Comparison of ENCODE assay signal across 11 mouse cellular contexts in the genomic region with DNA sequence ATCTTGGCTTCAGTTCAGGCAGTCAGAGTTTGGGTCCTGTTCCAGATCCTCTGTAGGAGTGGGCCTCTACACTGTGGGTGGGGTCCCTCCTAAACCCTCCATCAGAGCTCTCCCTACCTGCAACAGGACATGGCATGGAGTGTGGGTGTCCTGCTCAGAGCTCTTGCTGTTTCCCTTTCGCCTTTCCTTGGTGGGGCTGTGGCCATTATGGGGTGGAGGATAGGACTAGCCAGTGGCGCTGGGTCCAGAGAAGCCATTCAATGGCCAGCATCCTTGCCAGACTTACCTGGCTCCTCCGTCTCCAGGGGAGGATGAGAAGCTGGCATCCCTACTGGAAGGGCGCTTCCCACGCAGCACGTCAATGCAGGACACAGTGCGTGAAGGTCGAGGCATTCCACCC. TPM values are rescaled to one million over a fixed set of nuclear protein-coding genes. Genes with fewer than 3 reads are reported as not detected.
A peak's percentile ranks its signal among the peaks of the same experiment; 100 is the strongest.
DNase-seq lines count a peak whose midpoint lies in the region; ATAC-seq and TF ChIP-seq lines count a peak whose summit lies in the region.
"Had no signal": no experiment of that assay in that cellular context is flagged by ENCODE, and none has a peak within 500 bp of the region (broad histone marks: within the 10 kb centered on the region; RNA-seq: fewer than 3 reads in every experiment).

No protein-coding gene starts in this region.

- H3K27me3 ChIP-seq in heart, embryonic 16.5 days (ENCODE audit: control insufficient read depth, insufficient read depth, low read length), result peaks cover 12% of the 10 kb centered on the region
- peaks cover 8% of the 10 kb centered on the region; the same call in 1 of the 2 replicates for H3K27me3 ChIP-seq in embryonic facial prominence, embryonic 11.5 days (ENCODE audit: control insufficient read depth, insufficient read depth, low read length)
- H3K27me3 ChIP-seq in forebrain, embryonic 15.5 days, result no peaks in the 10 kb centered on the region
- H3K27me3 ChIP-seq in limb, embryonic 14.5 days (ENCODE audit: control insufficient read depth, insufficient read depth, low read length), result peaks cover 16% of the 10 kb centered on the region; the same call in 1 of the 2 replicates

- 53% methylated on average over 8 of the region's 8 CpGs for WGBS in heart, embryonic 16.5 days
- 56% methylated on average over 8 of the region's 8 CpGs for WGBS in embryonic facial prominence, embryonic 11.5 days
- 52% methylated on average over 8 of the region's 8 CpGs for WGBS in forebrain, embryonic 15.5 days
- 83% methylated on average over 3 of the region's 8 CpGs for WGBS in limb, embryonic 14.5 days

- no peak for TF ChIP-seq POLR2A in limb, embryonic 14.5 days (IDR thresholded peaks at IDR 0.05; ENCODE audit: borderline replicate concordance, extremely low read depth, insufficient read depth, insufficient read length)

- H3K4me1 ChIP-seq in heart, embryonic 16.5 days (ENCODE audit: control insufficient read depth, insufficient read depth, low read length), result 0 out of 2 replicates have a peak, but pooled peaks cover 2% of the 10 kb centered on the region
- peaks cover 4% of the 10 kb centered on the region for H3K4me1 ChIP-seq in embryonic facial prominence, embryonic 11.5 days (ENCODE audit: control insufficient read depth, insufficient read depth, low read length)
- peaks cover 23% of the 10 kb centered on the region for H3K4me1 ChIP-seq in forebrain, embryonic 15.5 days
- peaks cover 5% of the 10 kb centered on the region; the same call in 1 of the 2 replicates for H3K4me1 ChIP-seq in limb, embryonic 14.5 days (ENCODE audit: control insufficient read depth, insufficient read depth, low read length)

- no peak for DNase-seq in heart, postnatal 25 days (ENCODE audit: low spot score)
- no peak for DNase-seq in embryonic facial prominence, embryonic 11.5 days (ENCODE audit: low spot score)
- no peak for DNase-seq in limb, embryonic 14.5 days (ENCODE audit: low spot score)
- DNase-seq in layer of hippocampus, adult 8-10 months (ENCODE audit: low spot score in 2 of 2), result no peak
- DNase-seq in kidney, adult 18-20 months, result no peak
- DNase-seq in left cerebral cortex, adult 8-10 months (ENCODE audit: low spot score in 2 of 2), result no peak

- H3K9me3 ChIP-seq in heart, embryonic 16.5 days (replicated peaks; ENCODE audit: control insufficient read depth, low read length), result no peaks in the 10 kb centered on the region
- H3K9me3 ChIP-seq in embryonic facial prominence, embryonic 11.5 days (replicated peaks; ENCODE audit: control insufficient read depth, low read length), result no peaks in the 10 kb centered on the region
- H3K9me3 ChIP-seq in forebrain, embryonic 15.5 days, result no peaks in the 10 kb centered on the region
- H3K9me3 ChIP-seq in limb, embryonic 14.5 days (ENCODE audit: control insufficient read depth, low read length), result no peaks in the 10 kb centered on the region

- intact Hi-C loops in heart, postnatal 25 days (cut with DNase I), result no loop called here

- H3K4me2 ChIP-seq in heart, embryonic 16.5 days (ENCODE audit: low read depth, low read length), result peak overlapping the region; percentile 66
- peak overlapping the region; percentile 67 for H3K4me2 ChIP-seq in embryonic facial prominence, embryonic 11.5 days (ENCODE audit: low read depth, low read length)
- H3K4me2 ChIP-seq in forebrain, embryonic 15.5 days (replicated peaks), result peak overlapping the region; percentile 47
- H3K4me2 ChIP-seq in limb, embryonic 14.5 days (replicated peaks; ENCODE audit: low read depth, low read length, severe bottlenecking), result peak overlapping the region; percentile 50

- no peaks in the 10 kb centered on the region for H3K36me3 ChIP-seq in heart, embryonic 16.5 days (ENCODE audit: control insufficient read depth, insufficient read depth)
- no peaks in the 10 kb centered on the region; the same call in 1 of the 2 replicates for H3K36me3 ChIP-seq in embryonic facial prominence, embryonic 11.5 days (replicated peaks; ENCODE audit: control insufficient read depth, insufficient read depth, low read depth, low read length)
- H3K36me3 ChIP-seq in forebrain, embryonic 15.5 days, result peaks cover 3% of the 10 kb centered on the region; the same call in 1 of the 2 replicates
- peaks cover 39% of the 10 kb centered on the region for H3K36me3 ChIP-seq in limb, embryonic 14.5 days (ENCODE audit: control insufficient read depth, insufficient read depth, low read length)

- ATAC-seq in heart, embryonic 16.5 days (replicated peaks; ENCODE audit: extremely low read depth, insufficient read depth, low FRiP score), result no peak
- ATAC-seq in embryonic facial prominence, embryonic 11.5 days (replicated peaks; ENCODE audit: insufficient number of reproducible peaks, low FRiP score, low TSS enrichment, low read depth), result peak; percentile 9; the same call in 1 of the 2 replicates
- ATAC-seq in forebrain, embryonic 15.5 days (replicated peaks), result no peak
- no peak for ATAC-seq in limb, embryonic 14.5 days (ENCODE audit: low FRiP score, low read depth)

- peak overlapping the region; percentile 45 for H3K4me3 ChIP-seq in heart, embryonic 16.5 days (ENCODE audit: low read length)
- H3K4me3 ChIP-seq in embryonic facial prominence, embryonic 11.5 days (ENCODE audit: low read depth, low read length), result peak overlapping the region; percentile 31
- H3K4me3 ChIP-seq in forebrain, embryonic 15.5 days, result peak overlapping the region; percentile 36
- H3K4me3 ChIP-seq in limb, embryonic 14.5 days (replicated peaks; ENCODE audit: low read length), result peak overlapping the region; percentile 27; the same call in 1 of the 2 replicates

- peak overlapping the region; percentile 27; the same call in 1 of the 2 replicates for H3K9ac ChIP-seq in heart, embryonic 16.5 days (ENCODE audit: low read length)
- H3K9ac ChIP-seq in embryonic facial prominence, embryonic 11.5 days (replicated peaks; ENCODE audit: low read length), result no peak overlapping the region; the same call in 1 of the 2 replicates
- no peak overlapping the region for H3K9ac ChIP-seq in forebrain, embryonic 15.5 days (replicated peaks)
- peak overlapping the region; percentile 43; the same call in 1 of the 2 replicates for H3K9ac ChIP-seq in limb, embryonic 14.5 days (ENCODE audit: low read depth, low read length, severe bottlenecking)

- no peak overlapping the region for H3K27ac ChIP-seq in heart, embryonic 16.5 days (ENCODE audit: low read length)
- no peak overlapping the region for H3K27ac ChIP-seq in embryonic facial prominence, embryonic 11.5 days (replicated peaks; ENCODE audit: low read depth, low read length)
- no peak overlapping the region for H3K27ac ChIP-seq in forebrain, embryonic 15.5 days (replicated peaks)
- no peak overlapping the region for H3K27ac ChIP-seq in limb, embryonic 14.5 days (replicated peaks; ENCODE audit: low read depth, low read length)
- H3K27ac ChIP-seq: heart, adult 2 months had no signal

RNA-seq across cellular contexts. Expression of gene Acr, which starts 20.8 kb away (rescaled TPM):
- polyA plus RNA-seq in heart, embryonic 16.5 days (2015; fragmentation: Nextera tagmentation; extraction: Ambion mirVana), result 0.16 and 0.22 TPM in 2 replicates
- under 1 TPM in 1 of 2 experiments, not detected in 1; 0.36 TPM for total RNA-seq in heart, postnatal 25 days (2021)
- polyA plus RNA-seq in embryonic facial prominence, embryonic 11.5 days (2014; fragmentation: Nextera tagmentation; extraction: Ambion mirVana), result 0.24 TPM in 1 of 2 replicates, not detected in the other
- 1.6 and 1.7 TPM in 2 replicates for polyA plus RNA-seq in forebrain, embryonic 15.5 days (2015; fragmentation: Nextera tagmentation; extraction: Ambion mirVana)
- polyA plus RNA-seq in limb, embryonic 14.5 days (2012; rRNA removed), result 1.4 and 2.5 TPM in 2 replicates
- polyA plus RNA-seq in limb, embryonic 14.5 days (2014; fragmentation: Nextera tagmentation; extraction: Ambion mirVana), result 0.21 and 0.61 TPM in 2 replicates
- total RNA-seq in layer of hippocampus, adult 8-10 months (2022), result 1 to 10 TPM in 3 of 4 experiments, under 1 TPM in 1; 0.95 to 2.1 (median 1.4) TPM
- 1 to 10 TPM; 1.6 to 3.5 (median 2.3) TPM for total RNA-seq in left cerebral cortex, adult 8-10 months (2022)
- total RNA-seq: ES-E14 had no signal
- polyA plus RNA-seq: liver, embryonic 16.5 days had no signal

RNA-seq across cellular contexts. Expression of gene Rabl2, which starts 44.4 kb away (rescaled TPM):
- 20.0 and 21.8 TPM in 2 replicates for polyA plus RNA-seq in heart, embryonic 16.5 days (2015; fragmentation: Nextera tagmentation; extraction: Ambion mirVana)
- 1 to 10 TPM; 3.5 to 7.5 TPM for total RNA-seq in heart, postnatal 25 days (2021)
- polyA plus RNA-seq in embryonic facial prominence, embryonic 11.5 days (2014; fragmentation: Nextera tagmentation; extraction: Ambion mirVana), result 68.1 and 73.9 TPM in 2 replicates
- polyA plus RNA-seq in forebrain, embryonic 15.5 days (2015; fragmentation: Nextera tagmentation; extraction: Ambion mirVana), result 55.7 and 55.9 TPM in 2 replicates
- polyA plus RNA-seq in limb, embryonic 14.5 days (2012; rRNA removed), result 69.2 and 69.6 TPM in 2 replicates
- polyA plus RNA-seq in limb, embryonic 14.5 days (2014; fragmentation: Nextera tagmentation; extraction: Ambion mirVana), result 42.4 and 51.1 TPM in 2 replicates
- 10 to 100 TPM; 27.2 to 41.2 (median 32.7) TPM for total RNA-seq in layer of hippocampus, adult 8-10 months (2022)
- total RNA-seq in left cerebral cortex, adult 8-10 months (2022), result 10 to 100 TPM; 28.8 to 35.7 (median 33.1) TPM

RNA-seq across cellular contexts. Expression of gene Shank3, which starts 47.9 kb away (rescaled TPM):
- 1.6 and 2.0 TPM in 2 replicates for polyA plus RNA-seq in heart, embryonic 16.5 days (2015; fragmentation: Nextera tagmentation; extraction: Ambion mirVana)
- 10 to 100 TPM; 48.2 to 53.3 TPM for total RNA-seq in heart, postnatal 25 days (2021)
- 1.5 and 1.6 TPM in 2 replicates for polyA plus RNA-seq in embryonic facial prominence, embryonic 11.5 days (2014; fragmentation: Nextera tagmentation; extraction: Ambion mirVana)
- 10.7 and 13.0 TPM in 2 replicates for polyA plus RNA-seq in forebrain, embryonic 15.5 days (2015; fragmentation: Nextera tagmentation; extraction: Ambion mirVana)
- 18.4 and 25.1 TPM in 2 replicates for polyA plus RNA-seq in limb, embryonic 14.5 days (2012; rRNA removed)
- 2.4 and 2.7 TPM in 2 replicates for polyA plus RNA-seq in limb, embryonic 14.5 days (2014; fragmentation: Nextera tagmentation; extraction: Ambion mirVana)
- total RNA-seq in layer of hippocampus, adult 8-10 months (2022), result 100 to 1,000 TPM; 208 to 231 (median 223) TPM
- 100 to 1,000 TPM; 192 to 223 (median 197) TPM for total RNA-seq in left cerebral cortex, adult 8-10 months (2022)

Comparison
In these comparisons a context has a peak if more than half of its experiments do, and no peak if none do; other contexts are left out.
1. H3K9ac ChIP-seq: peak in heart, embryonic 16.5 days (single experiment) and limb, embryonic 14.5 days (single experiment); none in embryonic facial prominence, embryonic 11.5 days (single experiment) and forebrain, embryonic 15.5 days (single experiment).
2. Peak in every context shown above with its lines, with median percentiles within 50 percentile points of each other: H3K4me2 ChIP-seq and H3K4me3 ChIP-seq.